Mouse (Mus musculus) spleen, adult 10 weeks (tissue): ENCODE data around the gene F5. TPM values are rescaled to one million over a fixed set of nuclear protein-coding genes. Genes with fewer than 3 reads are reported as not detected.

Source experiments
- polyA plus RNA-seq: library from polyadenylated mRNA; stranded (reverse); fragments of 350-450 nt; fragmentation: Illumina TruSeq; extraction: RNeasy Lipid Tissue Mini Kit (QIAGEN cat#74804); gene quantifications from one replicate; pipeline ENCODE4 v1.2.3, GENCODE M21; 2015; ENCODE audit warnings: low replicate concordance; ENCODE audit not compliant: insufficient read depth

Gene F5
- 3.4 TPM for polyA plus RNA-seq

DNA sequence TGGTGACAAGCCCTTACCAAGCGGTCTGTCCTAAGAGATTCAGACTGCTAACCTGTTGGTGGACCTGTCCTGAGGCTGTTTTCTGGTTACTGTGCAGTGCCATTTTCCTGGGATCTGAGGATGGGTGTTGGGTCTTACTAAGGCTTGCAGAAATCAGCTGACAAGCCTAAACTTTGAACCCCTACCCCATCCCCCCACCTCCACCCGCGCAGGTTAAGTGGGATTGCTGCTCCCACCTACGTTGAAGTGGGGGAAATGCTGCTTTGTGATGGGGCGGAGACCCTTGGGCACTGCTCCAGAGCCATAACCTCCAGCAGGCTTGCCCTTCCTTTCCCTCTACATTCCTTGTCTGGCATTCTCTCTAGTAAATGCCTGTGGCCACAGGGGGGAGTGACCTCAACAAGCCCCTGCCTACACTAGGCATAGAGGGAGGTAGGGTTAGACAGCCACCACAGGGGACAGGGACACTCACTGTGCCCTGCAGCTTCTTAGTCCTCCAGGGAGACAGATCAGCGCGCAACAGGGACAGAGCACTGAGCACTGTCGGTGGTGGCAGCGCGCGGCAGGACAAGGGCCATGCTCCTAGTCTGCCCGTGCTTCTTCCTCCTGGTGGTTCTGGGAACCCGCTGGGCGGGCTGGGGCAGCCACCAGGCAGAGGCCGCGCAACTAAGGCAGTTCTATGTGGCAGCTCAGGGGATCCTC is at the start of gene F5:
Gene F5 (plus strand): TSS at position 452 of the 702 bp plus-strand sequence.

DNA sequence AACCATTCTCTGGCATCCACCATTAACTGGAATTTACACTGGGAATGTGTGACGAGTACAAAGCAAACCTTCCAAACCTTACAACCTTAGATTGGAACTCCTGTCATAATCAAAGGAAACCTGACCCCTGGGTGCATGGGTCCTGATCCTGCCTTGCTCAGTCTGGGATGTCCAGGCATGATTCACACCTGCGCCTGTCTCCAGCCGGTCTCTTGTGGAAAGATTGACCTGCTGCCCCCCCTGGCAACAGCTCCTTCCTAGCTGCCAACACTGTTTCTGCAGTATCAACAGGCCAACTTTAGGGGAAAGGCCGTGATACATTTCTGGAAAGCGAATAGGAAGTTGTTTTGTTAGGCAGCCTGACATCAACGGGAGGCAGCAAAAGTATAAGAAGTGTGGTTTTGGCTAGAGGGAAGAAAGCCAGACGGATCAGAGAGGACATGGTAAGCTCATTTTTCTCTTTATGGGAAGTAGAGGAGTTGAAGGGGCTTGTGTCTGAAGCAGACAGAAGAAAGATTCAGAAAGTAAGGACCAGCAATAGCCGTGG is 36.6 kb upstream of the F5 start, which contains the start of gene Selp:
Gene Selp (plus strand): TSS at position 318 of the 547 bp plus-strand sequence.

DNA sequence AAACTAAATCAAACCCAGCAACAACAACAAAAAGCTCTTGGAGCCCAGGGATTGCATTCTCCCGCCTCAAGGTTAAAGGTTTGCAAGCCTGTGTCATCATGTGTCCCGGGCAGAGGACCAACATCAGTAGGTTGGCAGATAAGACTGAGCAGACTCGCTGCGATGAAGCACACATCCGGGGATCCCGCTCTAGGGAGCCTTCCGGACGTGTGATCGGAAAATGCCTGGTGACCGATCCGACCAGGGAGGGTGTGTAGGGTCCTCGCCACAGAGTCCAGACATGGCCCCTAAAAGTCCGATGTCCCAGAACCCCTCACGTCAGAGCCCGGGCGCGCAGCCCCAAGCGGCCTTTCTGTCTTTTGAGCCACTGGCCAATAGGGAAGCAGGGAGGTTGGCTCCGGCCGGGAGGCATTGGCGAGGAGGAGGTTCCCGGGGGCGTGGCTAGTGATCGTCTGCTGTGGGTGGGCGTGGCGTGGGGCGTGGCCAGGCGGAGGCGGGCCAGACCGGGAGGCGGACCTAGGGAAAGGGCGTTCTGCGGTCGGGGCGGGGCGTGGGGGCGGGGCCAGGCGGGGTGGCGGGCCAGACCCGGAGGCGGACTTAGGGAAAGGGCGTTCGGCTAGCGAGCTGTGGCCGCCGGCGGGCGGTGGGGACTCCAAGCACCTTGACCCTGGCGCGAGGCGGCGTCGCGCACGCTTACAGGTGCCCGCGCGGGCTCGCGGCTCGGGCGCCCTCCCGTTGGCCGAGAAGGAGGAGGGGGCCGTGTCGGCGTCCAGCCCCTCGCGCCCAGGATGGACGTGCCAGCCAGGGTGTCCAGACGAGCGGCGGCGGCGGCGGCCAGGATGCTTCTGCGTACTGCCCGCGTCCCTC is 97.1 kb downstream of the F5 start, which contains the start of gene Slc19a2:
Gene Slc19a2 (plus strand): TSS at position 582 of the 867 bp plus-strand sequence.

Other genes starting within 250 kb of the F5 start
- 42.9 TPM for gene Scyl3, start 222.7 kb upstream of the F5 start, polyA plus RNA-seq
- 6.4 TPM for gene BC055324, start 157.0 kb upstream of the F5 start, polyA plus RNA-seq
- 17.3 TPM for gene Mettl18, start 156.9 kb upstream of the F5 start, polyA plus RNA-seq
- 0.19 TPM for gene Sele, start 103.6 kb upstream of the F5 start, polyA plus RNA-seq
- gene Sell, start 89.9 kb upstream of the F5 start, polyA plus RNA-seq, result 632 TPM
- gene Selp, start 36.6 kb upstream of the F5 start, polyA plus RNA-seq, result 2.3 TPM
- gene Slc19a2, start 97.2 kb downstream of the F5 start, polyA plus RNA-seq, result 3.9 TPM
- 14.0 TPM for gene Ccdc181, start 123.7 kb downstream of the F5 start, polyA plus RNA-seq
- 16.1 TPM for gene Nme7, start 152.3 kb downstream of the F5 start, polyA plus RNA-seq
- 18.9 TPM for gene Blzf1, start 155.7 kb downstream of the F5 start, polyA plus RNA-seq